Mouse (Mus musculus) heart, embryonic 10.5 days (tissue): Measurements from ENCODE around the gene Trio. TPM values are rescaled to one million over a fixed set of nuclear protein-coding genes. Genes with fewer than 3 reads are reported as not detected.
"Not testable (repeated sequence)": the region's sequence is repeated elsewhere in the genome, so short reads cannot be mapped to it uniquely, and the experiment has no call there.

Source experiments
- DNase-seq: peaks from one replicate; pipeline ENCODE4 v3.0.0-alpha.2; 2017; ENCODE audit warnings: low spot score
- H3K27ac ChIP-seq: fragments of 300-500 bp; sonication (generic); 2 replicates; pipeline ENCODE4 v1.5.1; 2016; ENCODE audit warnings: mild to moderate bottlenecking
- H3K27me3 ChIP-seq: fragments of 300-500 bp; sonication (generic); 2 replicates; pipeline ENCODE4 v1.6.1; 2016; ENCODE audit warnings: mild to moderate bottlenecking; ENCODE audit not compliant: poor library complexity, insufficient read depth, severe bottlenecking
- H3K36me3 ChIP-seq: fragments of 300-500 bp; sonication (generic); 2 replicates; pipeline ENCODE4 v1.6.1; 2016; ENCODE audit warnings: mild to moderate bottlenecking, moderate library complexity
- H3K4me1 ChIP-seq: fragments of 300-500 bp; sonication (generic); 2 replicates; pipeline ENCODE4 v1.6.1; 2016; ENCODE audit warnings: mild to moderate bottlenecking
- H3K4me3 ChIP-seq: fragments of 300-500 bp; sonication (generic); 2 replicates; pipeline ENCODE4 v1.5.1; 2016; ENCODE audit warnings: mild to moderate bottlenecking, moderate library complexity
- H3K9me3 ChIP-seq: fragments of 300-500 bp; sonication (generic); 2 replicates; pipeline ENCODE4 v1.6.1; 2016; ENCODE audit warnings: mild to moderate bottlenecking, moderate library complexity
- WGBS: fragments of 180-500 bp; shearing (Covaris S2); methylation state at CpG from one replicate; pipeline ENCODE4 v1.1.7; 2016; 5-methylcytosine and 5-hydroxymethylcytosine counted together
- polyA plus RNA-seq: library from polyadenylated mRNA; unstranded; fragments of >200 nt; fragmentation: Nextera tagmentation; extraction: Ambion mirVana; gene quantifications from 2 replicates; pipeline ENCODE4 v1.2.1, GENCODE M21; 2016

Trio gene
- polyA plus RNA-seq, 1 experiment from 2014 or later: 22.7 TPM

GRCm38 (mm10) chr15:27731818-27732217 lies 293.8 kb downstream of the Trio start:
- Histone ChIP-seq H3K27ac (no peak overlapping the region), H3K36me3 (peaks cover 57% of the 10 kb centered on the region), H3K4me1 (no peaks in the 10 kb centered on the region), H3K4me3 (no peak overlapping the region), H3K27me3 (no peaks in the 10 kb centered on the region), H3K9me3 (no peaks in the 10 kb centered on the region)
- 93% methylated on average over 4 of the region's 4 CpGs for WGBS
- no peak for DNase-seq

DNA sequence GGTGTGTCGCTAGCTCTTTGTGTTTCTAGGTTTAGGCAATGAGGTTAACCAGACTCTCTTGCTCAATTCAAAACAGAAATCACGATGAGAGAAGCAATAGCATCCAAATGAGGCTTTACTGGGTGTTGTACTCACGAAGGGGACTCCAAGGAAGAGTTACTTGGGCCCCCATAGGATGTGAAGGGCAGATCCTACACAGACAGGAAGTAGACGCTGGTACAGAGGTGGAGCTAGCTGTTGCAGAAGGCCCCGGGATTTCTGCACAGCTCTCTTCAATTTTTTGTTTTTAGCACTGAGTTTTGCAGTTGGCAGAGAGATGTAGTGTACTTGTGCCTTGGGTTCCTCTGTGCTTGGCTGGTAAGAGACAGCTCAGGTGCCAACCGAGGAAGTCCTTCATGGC lies 299.4 kb downstream of the Trio start:
- H3K36me3 ChIP-seq: peaks cover 5% of the 10 kb centered on the region; the same call in 1 of the 2 replicates
- no peak overlapping the region for H3K27ac ChIP-seq
- 71% methylated on average over 6 of the region's 6 CpGs for WGBS
- no peaks in the 10 kb centered on the region for H3K27me3 ChIP-seq
- H3K4me3 ChIP-seq: no peak overlapping the region
- H3K9me3 ChIP-seq: no peaks in the 10 kb centered on the region
- DNase-seq: no peak
- H3K4me1 ChIP-seq: peaks cover 24% of the 10 kb centered on the region

DNA sequence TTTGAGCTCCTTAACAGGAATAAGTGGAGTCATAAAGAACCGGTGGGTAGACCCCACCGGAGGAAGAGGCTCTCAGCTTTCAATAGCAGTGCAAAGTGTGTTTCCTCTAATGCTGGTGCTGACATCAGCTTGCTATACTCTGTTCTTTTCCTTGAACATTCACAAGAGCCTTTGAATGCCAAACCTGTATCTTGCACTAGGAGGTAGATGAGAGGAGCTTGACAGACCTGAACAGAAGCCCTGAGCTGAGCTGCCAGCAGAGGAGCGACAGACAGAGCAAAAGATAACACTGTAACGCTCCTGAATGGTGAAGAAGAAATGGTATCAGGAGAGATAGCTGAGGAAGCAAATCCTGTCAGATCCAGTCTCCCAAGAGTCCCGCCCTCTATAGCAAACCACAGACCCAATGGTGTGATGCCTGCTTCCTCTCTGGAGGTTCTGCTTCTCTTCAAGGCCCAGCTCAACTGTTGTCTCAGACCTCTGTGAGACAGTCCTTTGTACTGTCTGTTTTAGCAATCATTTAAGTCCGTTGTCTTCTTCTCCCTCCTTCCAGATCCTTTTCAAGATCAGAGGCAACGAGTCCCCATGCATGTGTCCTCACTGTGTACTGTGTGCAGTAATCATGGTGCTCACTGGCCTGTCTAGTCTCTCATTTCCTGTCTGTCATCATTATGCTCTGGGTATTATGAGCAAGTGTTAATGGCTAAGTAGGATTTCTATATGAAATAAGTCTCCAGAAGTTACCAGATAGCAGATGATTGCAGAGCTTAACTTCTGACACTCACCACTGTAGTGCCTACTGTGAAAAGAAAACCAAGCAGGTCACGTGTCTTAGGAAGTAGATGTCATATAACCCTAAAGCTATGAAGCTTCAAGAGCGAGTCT lies 300.6 kb downstream of the Trio start:
- 32% methylated on average over 9 of the region's 9 CpGs for WGBS
- peak overlapping the region; percentile 67 for H3K27ac ChIP-seq

DNA sequence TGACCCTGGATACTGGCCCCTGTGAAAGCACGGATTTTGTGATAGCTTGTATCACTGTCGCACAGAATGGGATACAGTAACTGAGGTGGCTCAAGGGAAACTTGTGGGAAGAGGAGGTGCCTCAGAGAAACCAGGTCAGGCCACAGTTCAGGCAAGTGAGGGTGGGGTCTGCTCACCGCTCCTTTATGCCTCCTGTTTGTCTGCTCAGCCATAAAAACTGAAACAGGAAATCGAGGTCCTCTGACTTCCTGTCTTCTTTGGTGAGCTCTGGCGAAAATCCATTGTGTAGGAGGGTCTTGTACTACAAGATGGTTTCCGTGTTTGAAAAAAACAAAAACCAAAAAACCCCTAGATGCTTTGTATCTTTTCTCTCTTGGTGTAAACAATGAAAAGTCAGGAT lies 301.4 kb downstream of the Trio start:
- H3K27ac ChIP-seq: peak overlapping the region; percentile 67
- no peaks in the 10 kb centered on the region for H3K36me3 ChIP-seq
- peaks cover 24% of the 10 kb centered on the region for H3K4me1 ChIP-seq
- no peaks in the 10 kb centered on the region for H3K9me3 ChIP-seq
- no peak for DNase-seq
- peak overlapping the region; percentile 22; the same call in 1 of the 2 replicates for H3K4me3 ChIP-seq
- WGBS: 49% methylated on average over 6 of the region's 6 CpGs
- H3K27me3 ChIP-seq: no peaks in the 10 kb centered on the region

More for the DNA sequence above, 300.6 kb downstream of the Trio start:
- H3K4me1 ChIP-seq: peaks cover 24% of the 10 kb centered on the region
- H3K27me3 ChIP-seq: no peaks in the 10 kb centered on the region
- peaks cover 2% of the 10 kb centered on the region; the same call in 1 of the 2 replicates for H3K36me3 ChIP-seq
- H3K9me3 ChIP-seq: no peaks in the 10 kb centered on the region
- no peak for DNase-seq
- H3K4me3 ChIP-seq: peak overlapping the region; percentile 22; the same call in 1 of the 2 replicates

DNA sequence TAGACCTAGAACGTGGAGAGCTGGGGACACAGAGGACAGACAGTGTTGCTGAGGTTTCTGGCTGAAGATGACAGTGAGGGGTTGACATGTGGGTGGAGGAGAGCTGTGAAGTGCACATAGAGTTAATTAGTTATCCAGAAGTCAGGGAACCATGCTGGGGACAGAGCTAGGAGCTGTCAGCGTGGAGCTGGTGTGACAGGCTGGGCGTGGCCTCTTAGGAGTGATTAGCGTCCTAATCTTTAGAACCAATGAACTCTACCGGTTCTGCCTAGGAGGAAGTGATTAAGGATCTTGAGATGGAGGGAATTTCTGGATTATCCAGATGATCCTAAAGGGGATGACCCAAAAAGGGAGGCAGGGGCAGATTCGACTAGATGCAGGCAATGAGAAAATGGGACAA lies 301.9 kb downstream of the Trio start:
- WGBS: 32% methylated on average over 6 of the region's 6 CpGs
- H3K9me3 ChIP-seq: no peaks in the 10 kb centered on the region
- DNase-seq: no peak
- H3K4me3 ChIP-seq: no peak overlapping the region
- H3K27ac ChIP-seq: peak overlapping the region; percentile 36
- H3K36me3 ChIP-seq: no peaks in the 10 kb centered on the region
- H3K27me3 ChIP-seq: no peaks in the 10 kb centered on the region
- peaks cover 24% of the 10 kb centered on the region for H3K4me1 ChIP-seq

DNA sequence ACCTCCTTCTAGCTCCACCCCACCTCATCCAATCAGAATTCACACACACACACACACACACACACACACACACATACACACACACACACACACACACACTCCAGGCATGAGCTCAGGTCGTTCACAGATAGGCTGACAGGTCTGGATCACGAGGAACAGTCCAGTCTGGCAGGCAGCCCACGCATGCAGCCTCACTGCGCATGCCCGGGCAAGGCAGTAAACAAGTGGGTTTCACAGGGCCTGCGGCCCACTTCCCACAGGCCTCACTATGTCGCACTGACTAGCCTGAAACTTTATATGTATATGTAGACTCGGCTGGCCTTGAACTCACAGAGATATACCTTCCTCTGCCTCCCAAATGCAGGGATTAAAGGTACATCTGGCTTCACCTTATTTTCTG lies 305.4 kb downstream of the Trio start:
- not testable (repeated sequence) for H3K27ac ChIP-seq, H3K9me3 ChIP-seq, H3K4me3 ChIP-seq, H3K36me3 ChIP-seq, H3K27me3 ChIP-seq, DNase-seq
- peaks cover 19% of the 10 kb centered on the region for H3K4me1 ChIP-seq
- WGBS: 87% methylated on average over 8 of the region's 8 CpGs

- Histone ChIP-seq H3K9me3 (no peaks in the 10 kb centered on the region), H3K4me3 (no peak overlapping the region), H3K4me1 (peaks cover 2% of the 10 kb centered on the region), H3K27ac (no peak overlapping the region), H3K27me3 (peaks cover 6% of the 10 kb centered on the region; the same call in 1 of the 2 replicates), H3K36me3 (no peaks in the 10 kb centered on the region)
- DNase-seq: no peak
- WGBS: 71% methylated on average over 7 of the region's 7 CpGs
Observed at GRCm38 (mm10) chr15:27718668-27719067, 307.0 kb downstream of the Trio start.

GRCm38 (mm10) chr15:27715331-27715730 lies 310.3 kb downstream of the Trio start:
- 24% methylated on average over 3 of the region's 3 CpGs for WGBS
- Histone ChIP-seq H3K27ac (no peak overlapping the region), H3K9me3 (no peaks in the 10 kb centered on the region), H3K27me3 (peaks cover 6% of the 10 kb centered on the region; the same call in 1 of the 2 replicates), H3K4me1 (no peaks in the 10 kb centered on the region), H3K36me3 (no peaks in the 10 kb centered on the region), H3K4me3 (no peak overlapping the region)
- no peak for DNase-seq

DNA sequence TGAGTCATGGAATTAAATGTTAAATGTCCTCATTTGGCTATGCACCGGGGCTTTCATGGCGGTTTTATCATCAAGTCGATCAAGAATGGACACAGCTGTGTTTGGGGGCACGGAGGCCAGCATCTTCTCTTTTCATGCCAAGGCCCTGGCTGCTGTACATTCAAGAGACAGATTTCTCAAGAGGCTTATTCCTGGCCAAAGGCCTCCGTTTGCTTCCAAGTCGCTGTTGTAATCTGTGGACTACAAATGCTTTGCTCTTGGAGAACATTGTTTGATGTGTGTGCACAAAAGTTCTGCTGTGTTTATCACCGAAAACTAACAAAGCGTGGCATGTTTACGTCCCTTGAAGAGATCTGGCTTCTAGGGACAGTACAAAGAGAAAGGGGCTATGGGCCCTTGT lies 314.9 kb downstream of the Trio start:
- no peaks in the 10 kb centered on the region for H3K27me3 ChIP-seq
- H3K36me3 ChIP-seq: no peaks in the 10 kb centered on the region
- H3K9me3 ChIP-seq: no peaks in the 10 kb centered on the region
- H3K4me3 ChIP-seq: no peak overlapping the region
- no peak for DNase-seq
- no peaks in the 10 kb centered on the region for H3K4me1 ChIP-seq
- 86% methylated on average over 9 of the region's 9 CpGs for WGBS
- no peak overlapping the region for H3K27ac ChIP-seq

DNA sequence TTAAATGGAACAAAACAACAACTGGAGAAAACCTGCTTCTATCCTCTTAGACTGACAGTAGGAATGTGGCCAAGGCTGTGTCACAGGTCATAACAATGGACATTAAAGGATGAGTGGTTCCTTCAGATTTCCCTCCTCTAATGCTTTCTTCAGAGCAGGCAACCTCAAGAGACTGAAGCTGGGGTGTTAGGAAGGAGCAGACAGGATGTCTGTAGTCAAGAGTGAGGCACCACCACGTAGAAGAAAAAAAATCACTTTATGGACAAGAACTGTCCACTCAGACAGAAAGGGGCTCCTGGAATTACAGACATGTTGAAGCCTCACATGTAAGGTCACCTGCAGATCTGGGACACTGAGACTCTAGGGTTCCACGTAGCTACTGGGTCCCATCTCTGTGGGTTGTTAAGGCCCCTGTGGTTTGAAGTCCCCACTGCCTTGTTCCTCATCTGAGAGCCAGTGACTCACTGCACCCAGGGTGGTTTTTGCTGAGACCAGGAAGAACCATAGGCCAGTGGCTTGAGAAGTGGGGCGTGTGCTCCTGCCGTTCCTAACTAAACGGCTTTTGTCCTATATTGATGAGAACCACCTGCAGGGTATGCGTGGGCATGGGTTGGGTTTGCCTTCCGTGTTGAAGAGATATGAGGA lies 316.6 kb downstream of the Trio start:
- H3K27ac ChIP-seq: no peak overlapping the region
- H3K36me3 ChIP-seq: no peaks in the 10 kb centered on the region
- H3K4me3 ChIP-seq: no peak overlapping the region
- no peaks in the 10 kb centered on the region for H3K4me1 ChIP-seq
- DNase-seq: no peak
- 88% methylated on average over 7 of the region's 7 CpGs for WGBS
- H3K9me3 ChIP-seq: no peaks in the 10 kb centered on the region
- no peaks in the 10 kb centered on the region for H3K27me3 ChIP-seq

GRCm38 (mm10) chr15:27708499-27708898 lies 317.1 kb downstream of the Trio start:
- peaks cover under 1% of the 10 kb centered on the region; the same call in 1 of the 2 replicates for H3K4me1 ChIP-seq
- H3K4me3 ChIP-seq: no peak overlapping the region
- H3K9me3 ChIP-seq: no peaks in the 10 kb centered on the region
- 75% methylated on average over 3 of the region's 3 CpGs for WGBS
- H3K27ac ChIP-seq: no peak overlapping the region
- no peak for DNase-seq
- no peaks in the 10 kb centered on the region for H3K27me3 ChIP-seq
- H3K36me3 ChIP-seq: no peaks in the 10 kb centered on the region

DNA sequence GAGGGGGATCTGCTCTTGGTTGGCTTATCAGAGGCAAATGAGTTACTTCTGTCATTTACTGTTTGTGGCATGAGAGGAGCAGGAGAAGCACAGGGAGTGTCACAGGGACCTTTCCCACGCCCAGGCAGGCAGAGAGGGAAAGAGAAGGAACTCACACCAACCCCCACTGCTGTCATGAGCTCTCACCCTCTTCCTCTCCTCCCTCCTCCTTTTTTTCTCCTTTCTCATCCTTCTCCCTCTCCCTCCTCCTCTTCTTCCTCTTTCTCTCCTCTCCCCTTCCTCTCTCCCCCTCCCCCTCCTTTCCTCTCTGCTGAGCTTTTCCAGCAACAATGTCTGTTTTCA lies 322.7 kb downstream of the Trio start:
- WGBS: no CpG with 5 or more reads among the region's 1 CpGs
- Histone ChIP-seq H3K4me1 (peaks cover 15% of the 10 kb centered on the region), H3K27me3 (no peaks in the 10 kb centered on the region), H3K27ac (peak overlapping the region; percentile 52), H3K9me3 (no peaks in the 10 kb centered on the region), H3K36me3 (no peaks in the 10 kb centered on the region), H3K4me3 (no peak overlapping the region)
- no peak for DNase-seq
